Mouse (Mus musculus) kidney, postnatal 14 days (tissue): ENCODE data around the gene Ppp1r11.

Source experiments
- DNase-seq: peaks from one replicate; pipeline ENCODE4 v3.0.0; 2022; ENCODE audit warnings: mixed read lengths

The Ppp1r11 gene

GRCm38 (mm10) chr17:36912031-36912430 is 39.5 kb downstream of the Ppp1r11 start:
- no peak for DNase-seq

- no peak for DNase-seq
Observed at GRCm38 (mm10) chr17:36909802-36910201, 41.7 kb downstream of the Ppp1r11 start.

GRCm38 (mm10) chr17:36908235-36908634 is 43.3 kb downstream of the Ppp1r11 start:
- no peak for DNase-seq

DNA sequence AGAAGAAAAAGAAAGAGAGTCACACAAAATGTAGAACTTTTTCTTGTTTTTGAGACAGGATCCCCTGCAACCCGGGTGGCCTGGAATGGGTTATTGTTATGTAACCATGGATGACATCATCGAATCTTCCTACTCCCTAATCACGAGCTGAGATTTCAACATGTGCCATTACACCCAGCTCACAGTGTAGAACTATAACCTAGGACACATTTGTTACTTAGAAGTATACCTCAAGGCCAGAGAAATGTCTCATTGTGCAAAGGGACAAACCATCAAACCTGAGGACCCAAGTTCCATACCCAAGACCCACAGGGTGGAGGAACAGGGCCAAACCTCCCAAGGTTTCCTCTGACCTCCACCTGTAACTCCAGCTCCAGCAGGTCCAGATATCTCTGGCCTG is 47.9 kb downstream of the Ppp1r11 start:
- no peak for DNase-seq

DNA sequence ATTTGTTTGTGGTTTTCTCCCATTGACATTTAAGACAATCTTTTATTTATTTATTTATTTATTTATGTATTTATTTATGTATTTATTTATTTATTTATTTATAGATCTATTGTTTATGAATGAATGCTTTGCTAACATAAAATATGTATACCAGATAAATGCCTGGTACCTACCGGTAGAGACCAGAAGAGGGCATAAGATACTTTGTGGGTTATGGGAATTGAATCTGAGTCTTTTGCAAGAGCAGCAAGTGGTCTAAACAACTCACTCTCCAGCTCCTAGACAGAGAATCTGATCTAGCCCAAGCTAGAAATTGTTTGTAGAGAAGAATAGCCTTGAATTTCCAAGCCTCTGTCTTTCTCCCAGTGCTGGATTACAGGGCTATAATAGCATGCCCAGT is 50.9 kb downstream of the Ppp1r11 start:
- DNase-seq, result peak; percentile 5

DNA sequence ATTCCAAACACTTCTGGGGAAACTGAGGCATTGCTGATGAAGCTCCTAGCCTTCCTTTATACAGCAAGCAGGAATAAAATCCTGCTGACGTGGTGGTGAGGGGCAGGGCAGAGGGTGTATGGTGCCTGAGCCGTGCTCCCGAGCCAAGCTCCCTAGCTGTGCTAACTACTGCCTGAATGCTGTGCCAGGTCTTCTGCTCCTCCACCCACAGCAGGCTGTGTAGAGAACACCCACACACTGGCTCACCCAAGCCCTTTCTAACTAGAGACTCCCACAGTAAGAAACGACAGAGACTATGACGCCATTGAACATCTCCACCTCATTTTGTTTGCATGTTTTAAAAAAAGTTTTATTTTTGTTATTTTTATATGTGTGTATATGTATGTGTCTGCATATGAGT is 51.5 kb downstream of the Ppp1r11 start:
- no peak for DNase-seq

DNA sequence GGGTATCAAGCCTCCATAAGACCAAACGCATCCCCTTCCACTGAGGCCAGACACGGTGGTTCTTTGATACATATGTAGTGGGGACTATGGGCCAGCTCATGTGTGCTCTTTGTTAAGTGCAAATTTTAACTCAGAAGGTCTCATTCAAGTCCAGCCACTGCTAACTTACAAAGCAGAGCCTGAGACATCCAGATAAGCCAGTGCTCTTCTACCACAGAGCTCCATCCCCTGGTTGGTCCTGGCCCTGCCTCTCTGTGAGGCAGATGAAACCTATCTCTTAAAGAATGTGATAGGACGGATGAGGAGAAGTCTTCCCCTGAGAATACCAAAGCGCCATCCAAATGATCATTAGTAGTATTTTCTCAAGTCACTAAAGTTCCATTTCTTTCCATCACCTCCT is 52.2 kb downstream of the Ppp1r11 start:
- no peak for DNase-seq
